Mouse (Mus musculus) embryo, embryonic 10 days (tissue): ENCODE results near the gene Rpusd4.

Experiments used
- DNase-seq: peaks from one replicate; pipeline ENCODE4 v3.0.0-alpha.2; 2015; ENCODE audit warnings: low spot score

The Rpusd4 gene

DNA sequence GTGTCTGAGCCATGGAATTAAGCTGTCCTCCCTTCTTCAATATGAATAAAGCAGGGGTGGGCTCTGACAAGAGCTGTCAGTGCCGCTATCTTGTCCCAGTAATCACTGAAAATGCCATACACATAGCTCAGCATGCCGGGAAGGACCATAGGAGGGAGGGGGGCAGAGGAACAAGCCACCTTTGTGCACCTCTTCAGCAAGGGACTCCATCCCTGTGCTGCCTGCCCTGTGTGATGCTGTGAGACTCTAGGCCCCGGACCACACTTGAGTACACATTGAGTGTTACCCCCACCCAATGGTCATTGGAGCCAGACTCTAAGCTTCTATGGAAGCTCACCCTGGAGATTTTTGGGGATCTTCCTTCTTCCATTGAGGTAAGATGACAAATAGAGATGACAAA is 18.7 kb downstream of the Rpusd4 start:
- no peak for DNase-seq

DNA sequence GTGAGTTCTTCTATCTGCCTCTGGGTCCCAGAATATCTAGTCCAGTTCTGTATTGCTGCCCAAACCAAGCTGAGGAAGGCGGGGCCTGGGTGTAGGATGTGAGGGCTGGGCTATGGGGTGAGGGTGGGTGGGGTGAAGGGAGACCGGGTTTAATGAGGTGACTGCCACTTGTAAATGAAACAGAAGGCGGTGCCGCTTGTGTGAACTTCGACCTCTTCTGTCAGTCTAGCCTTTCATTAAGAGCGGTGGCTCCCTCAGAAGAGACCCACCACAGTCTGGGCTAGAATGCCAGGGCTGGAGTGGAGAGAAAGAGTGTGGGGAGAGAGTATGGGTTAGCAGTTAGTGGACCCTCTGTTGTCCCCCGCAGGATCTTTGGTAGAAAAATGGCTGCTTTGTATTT is 22.3 kb downstream of the Rpusd4 start:
- peak; percentile 82 for DNase-seq

DNA sequence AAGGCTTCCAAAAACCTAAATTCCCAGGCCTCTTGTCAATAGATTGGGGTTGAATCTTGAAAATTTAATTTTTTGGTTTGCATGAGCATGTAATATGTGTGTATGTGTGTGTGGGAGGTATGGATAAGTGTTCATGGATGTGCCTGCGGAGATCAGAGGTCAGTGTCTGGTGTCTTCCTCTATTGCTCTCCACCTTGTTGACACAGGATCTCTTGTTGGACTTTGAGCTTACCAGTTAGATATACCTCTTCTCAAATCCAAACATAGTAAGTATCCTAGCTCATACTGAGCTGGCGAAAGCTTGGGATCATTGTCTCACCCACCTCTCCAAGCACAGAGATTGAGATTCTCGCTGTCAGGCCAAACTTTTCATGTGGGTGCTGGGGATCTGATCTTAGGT is 22.8 kb downstream of the Rpusd4 start:
- no peak for DNase-seq

GRCm38 (mm10) chr9:35290916-35291315 is 23.3 kb downstream of the Rpusd4 start:
- DNase-seq, result no peak

DNA sequence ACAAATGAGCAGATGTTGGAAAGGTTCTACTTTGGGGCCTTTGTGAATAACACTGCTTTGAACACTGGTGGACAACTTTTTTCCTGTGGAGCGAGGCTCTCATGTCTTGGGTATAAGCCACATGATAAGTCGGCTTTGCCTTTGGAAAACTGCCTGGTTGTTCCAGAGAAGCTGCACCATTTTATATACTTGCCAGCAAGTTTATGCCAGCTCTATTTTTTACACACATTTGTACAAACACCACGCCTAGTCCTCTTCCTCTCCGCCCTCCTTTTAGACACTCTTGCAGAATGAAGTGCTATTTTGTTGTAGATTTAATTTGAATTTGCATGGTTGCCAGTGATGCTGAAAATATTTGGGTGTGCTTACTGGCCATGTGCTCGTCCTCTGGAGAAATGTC is 25.8 kb downstream of the Rpusd4 start:
- no peak for DNase-seq

DNA sequence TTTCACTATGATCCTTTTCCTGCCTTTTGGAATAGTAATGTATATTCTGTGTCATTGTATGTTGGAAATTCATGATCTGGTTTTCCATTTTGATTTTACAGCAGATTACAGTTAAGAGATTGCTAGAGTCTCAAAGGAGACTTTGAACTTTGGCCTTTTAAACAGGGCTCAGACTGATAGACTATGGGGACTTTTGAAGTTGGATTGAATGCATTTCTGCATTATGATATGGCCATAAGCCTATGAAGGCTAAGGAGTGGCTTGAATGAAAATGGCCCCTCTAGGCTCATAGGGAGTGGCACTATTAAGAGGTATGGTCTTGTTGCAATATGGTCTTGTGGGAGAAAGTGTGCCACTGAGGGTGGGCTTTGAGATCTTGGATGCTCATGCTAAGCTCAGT is 30.1 kb downstream of the Rpusd4 start:
- no peak for DNase-seq

DNA sequence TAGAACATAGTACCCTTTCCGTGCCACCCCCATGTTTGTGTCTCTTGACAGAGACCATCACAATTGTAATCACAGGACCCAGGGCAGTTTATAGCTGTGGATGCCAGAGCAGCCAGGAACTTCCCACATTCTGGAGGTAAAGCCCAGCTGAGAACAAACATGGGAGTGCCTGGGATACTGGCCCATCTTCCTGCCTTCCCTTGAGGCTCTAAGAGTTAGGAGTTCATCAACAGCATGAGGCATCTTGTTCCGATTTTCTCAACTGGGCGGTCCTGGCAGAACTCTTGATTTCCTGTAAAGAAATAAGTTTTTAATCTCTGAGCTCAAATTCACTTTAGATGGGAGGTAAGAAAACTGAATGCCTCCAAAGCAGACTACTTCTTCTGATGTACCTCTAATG is 34.5 kb downstream of the Rpusd4 start:
- DNase-seq, result no peak

- DNase-seq, result no peak
These were observed 39.8 kb downstream of the Rpusd4 start for GRCm38 (mm10) chr9:35307461-35307860.

GRCm38 (mm10) chr9:35310377-35310776 is 42.7 kb downstream of the Rpusd4 start:
- DNase-seq, result no peak

GRCm38 (mm10) chr9:35312516-35312915 is 44.9 kb downstream of the Rpusd4 start:
- DNase-seq, result no peak

GRCm38 (mm10) chr9:35313601-35314000 is 45.9 kb downstream of the Rpusd4 start:
- peak; percentile 32 for DNase-seq

DNA sequence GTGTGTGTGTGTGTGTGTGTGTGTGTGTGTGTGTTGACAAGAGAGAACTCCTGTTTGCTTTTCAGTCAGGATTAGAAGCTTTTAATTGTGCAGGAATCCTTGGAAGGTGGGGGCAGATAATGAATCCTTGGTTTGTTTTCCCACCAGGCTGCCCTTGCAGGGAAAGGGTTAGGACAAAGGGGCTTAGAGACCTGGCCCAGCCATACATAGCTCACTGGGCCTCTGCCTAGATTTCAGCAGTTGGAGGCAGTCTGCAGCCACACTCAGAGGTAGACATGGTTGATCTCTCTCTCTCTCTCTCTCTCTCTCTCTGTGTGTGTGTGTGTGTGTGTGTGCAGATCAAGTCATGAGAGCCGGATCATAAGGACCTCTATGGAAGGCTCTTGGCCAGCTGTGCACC is 46.6 kb downstream of the Rpusd4 start:
- DNase-seq, result peak; percentile 33

DNA sequence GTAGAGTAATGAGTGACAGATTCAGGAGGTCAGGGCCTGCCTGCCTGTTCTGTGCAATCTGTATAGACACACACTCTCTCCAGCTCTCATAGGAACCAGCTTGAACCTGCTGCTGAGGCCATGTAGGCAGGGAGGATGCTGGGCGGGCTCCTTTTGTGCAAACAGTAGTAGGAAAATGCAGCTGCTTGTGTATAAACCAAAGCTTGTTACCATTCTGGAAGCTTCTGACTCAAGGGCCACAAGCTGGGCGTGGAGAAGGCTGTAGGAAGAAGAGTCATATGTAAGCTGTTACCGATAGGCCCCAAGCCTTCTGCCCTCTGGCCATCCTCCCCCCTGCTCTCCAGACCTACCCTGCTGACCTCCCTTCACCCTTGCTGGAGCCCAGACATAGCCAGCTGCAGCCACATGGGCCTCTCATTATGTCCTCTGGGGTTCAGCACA is 49.1 kb downstream of the Rpusd4 start:
- peak; percentile 72 for DNase-seq

- peak; percentile 71 for DNase-seq
These were observed 49.7 kb downstream of the Rpusd4 start for GRCm38 (mm10) chr9:35317233-35317980.

DNA sequence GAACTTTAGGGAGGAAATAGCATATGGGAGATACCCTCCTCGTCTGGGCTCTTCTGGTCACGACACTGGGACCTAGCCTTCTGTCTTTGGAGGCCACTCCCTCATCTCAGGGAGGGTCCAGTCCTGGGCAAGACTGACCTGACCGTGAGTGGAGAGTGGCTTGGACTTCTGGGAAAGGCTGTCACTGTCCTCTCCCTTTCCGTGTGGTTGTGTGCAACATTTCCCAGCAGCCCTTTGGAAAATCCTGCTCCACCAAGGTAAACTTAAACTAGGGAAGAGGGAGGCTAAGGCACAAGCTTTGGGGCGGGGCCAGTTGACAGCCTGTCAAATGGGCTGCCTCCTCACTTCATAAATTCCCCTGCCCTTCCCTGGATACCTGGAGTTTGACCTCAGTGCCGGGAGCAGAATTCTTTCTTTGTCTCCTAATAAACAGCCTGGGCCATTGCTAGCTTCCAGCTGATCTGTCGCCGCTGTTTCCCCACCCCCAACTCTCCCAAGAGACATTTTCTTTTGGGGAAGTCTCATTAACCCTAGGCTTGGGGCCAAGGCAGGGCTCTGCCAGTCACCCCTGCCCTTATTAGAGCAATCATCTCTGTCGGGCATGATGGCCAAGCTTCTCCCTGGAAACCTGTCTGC is 51.0 kb downstream of the Rpusd4 start:
- DNase-seq, result peak; percentile 66

DNA sequence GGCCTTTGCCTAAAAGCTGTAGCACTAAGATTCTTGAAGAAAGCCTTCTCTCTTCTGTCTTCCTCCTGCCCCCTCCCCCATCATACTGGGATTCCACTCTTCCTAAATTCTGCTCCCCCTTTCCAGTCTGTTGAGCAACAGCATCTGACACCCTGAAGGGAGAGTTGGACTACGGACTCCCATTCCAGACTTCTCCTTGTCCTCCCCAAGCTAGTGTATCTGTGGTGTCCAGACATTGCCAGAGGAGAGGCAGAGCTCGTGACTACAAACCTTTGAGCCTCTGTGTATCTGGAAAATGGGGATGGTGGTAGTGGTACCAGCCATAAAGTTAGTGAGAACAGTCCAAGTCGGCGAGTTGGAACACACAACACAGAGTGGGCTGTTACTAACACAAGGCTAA is 52.6 kb downstream of the Rpusd4 start:
- DNase-seq, result no peak

- DNase-seq, result no peak
These were observed 56.3 kb downstream of the Rpusd4 start for GRCm38 (mm10) chr9:35323974-35324373.

GRCm38 (mm10) chr9:35324571-35324970 is 56.9 kb downstream of the Rpusd4 start:
- DNase-seq, result peak; percentile 61

- DNase-seq, result peak; percentile 77
These were observed 59.1 kb downstream of the Rpusd4 start for GRCm38 (mm10) chr9:35326644-35327263.
